Mouse (Mus musculus) limb, embryonic 10.5 days (tissue): ENCODE measurements around the gene Ddah2. TPM values are rescaled to one million over a fixed set of nuclear protein-coding genes. Genes with fewer than 3 reads are reported as not detected.

Experiments
- DNase-seq: peaks from one replicate; pipeline ENCODE4 v3.0.0-alpha.2; 2017; ENCODE audit warnings: low spot score
- H3K27ac ChIP-seq: fragments of 300-500 bp; sonication (generic); 2 replicates; pipeline ENCODE4 v1.5.1; 2016; ENCODE audit warnings: mild to moderate bottlenecking
- H3K27me3 ChIP-seq: fragments of 300-500 bp; sonication (generic); 2 replicates; pipeline ENCODE4 v1.6.1; 2016; ENCODE audit warnings: low read depth, mild to moderate bottlenecking; ENCODE audit not compliant: poor library complexity, severe bottlenecking
- H3K36me3 ChIP-seq: fragments of 300-500 bp; sonication (generic); 2 replicates; pipeline ENCODE4 v1.6.1; 2016; ENCODE audit warnings: mild to moderate bottlenecking, moderate library complexity
- H3K4me1 ChIP-seq: fragments of 300-500 bp; sonication (generic); 2 replicates; pipeline ENCODE4 v1.6.1; 2016
- H3K4me3 ChIP-seq: fragments of 300-500 bp; sonication (generic); 2 replicates; pipeline ENCODE4 v1.5.1; 2016; ENCODE audit warnings: mild to moderate bottlenecking, moderate library complexity
- H3K9me3 ChIP-seq: fragments of 300-500 bp; sonication (generic); replicated peaks from 2 replicates; pipeline ENCODE4 v1.6.1; 2016; ENCODE audit warnings: mild to moderate bottlenecking
- WGBS: fragments of 180-500 bp; shearing (Covaris S2); methylation state at CpG from one replicate; pipeline ENCODE4 v1.1.7; 2016; 5-methylcytosine and 5-hydroxymethylcytosine counted together
- polyA plus RNA-seq: library from polyadenylated mRNA; unstranded; fragments of >200 nt; fragmentation: Nextera tagmentation; extraction: Ambion mirVana; gene quantifications from 2 replicates; pipeline ENCODE4 v1.2.1, GENCODE M21; 2016

The Ddah2 gene
- polyA plus RNA-seq, 1 experiment from 2014 or later = 568 TPM

- peak; percentile 95 for DNase-seq
- Histone ChIP-seq H3K4me1 (peaks cover 35% of the 10 kb centered on the region), H3K36me3 (peaks cover 21% of the 10 kb centered on the region), H3K27ac (peak overlapping the region; percentile 71), H3K9me3 (no peaks in the 10 kb centered on the region), H3K4me3 (peak overlapping the region; percentile 30), H3K27me3 (no peaks in the 10 kb centered on the region)
- WGBS = 19% methylated on average over 17 of the region's 17 CpGs
These were observed 37.5 kb upstream of the Ddah2 start for GRCm38 (mm10) chr17:35021163-35021808.

DNA sequence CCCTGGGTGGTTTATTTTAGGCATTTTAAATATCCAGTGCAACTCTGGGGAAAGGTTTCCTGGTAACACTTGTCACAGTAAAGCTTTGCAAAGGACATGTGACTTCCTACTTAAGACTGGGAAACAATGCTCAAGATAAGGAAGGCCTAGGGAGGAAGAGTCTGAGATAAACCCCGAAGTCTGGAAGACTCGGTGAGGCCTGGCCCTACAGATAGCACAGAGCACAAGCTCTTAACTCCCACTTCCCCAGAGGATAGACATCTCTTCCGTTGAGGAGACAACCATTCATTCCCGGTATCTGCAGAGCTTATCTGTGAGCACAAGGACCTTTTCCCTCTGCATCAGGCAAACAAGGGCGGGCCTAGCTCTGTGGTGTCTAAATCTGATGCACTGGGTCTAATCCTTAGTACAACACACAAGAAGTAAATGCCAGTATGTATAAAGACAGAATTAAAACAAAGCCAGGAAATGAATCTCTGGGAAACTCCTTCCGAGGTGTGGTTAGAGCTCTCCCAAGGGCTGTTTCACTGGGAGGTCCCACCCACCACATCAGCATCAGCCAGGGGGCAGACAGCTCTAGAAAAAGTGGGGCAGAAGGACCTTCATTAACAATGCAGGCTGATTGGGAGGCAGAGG is 36.9 kb upstream of the Ddah2 start:
- H3K27ac ChIP-seq = 0 out of 2 replicates have a peak overlapping the region, but pooled peaks have one; percentile 21
- no peak overlapping the region; the same call in 1 of the 2 replicates for H3K4me3 ChIP-seq
- H3K4me1 ChIP-seq = peaks cover 39% of the 10 kb centered on the region
- H3K9me3 ChIP-seq = no peaks in the 10 kb centered on the region
- H3K36me3 ChIP-seq = peaks cover 15% of the 10 kb centered on the region
- 76% methylated on average over 6 of the region's 6 CpGs for WGBS
- H3K27me3 ChIP-seq = no peaks in the 10 kb centered on the region
- DNase-seq = peak; percentile 27

GRCm38 (mm10) chr17:35022541-35023060 is 36.2 kb upstream of the Ddah2 start:
- H3K27ac ChIP-seq = peak overlapping the region; percentile 21; the same call in 1 of the 2 replicates
- H3K4me1 ChIP-seq = peaks cover 45% of the 10 kb centered on the region
- H3K4me3 ChIP-seq = no peak overlapping the region
- 96% methylated on average over 8 of the region's 8 CpGs for WGBS
- peak; percentile 28 for DNase-seq
- no peaks in the 10 kb centered on the region for H3K27me3 ChIP-seq
- no peaks in the 10 kb centered on the region for H3K9me3 ChIP-seq
- peaks cover 8% of the 10 kb centered on the region for H3K36me3 ChIP-seq

GRCm38 (mm10) chr17:35023221-35023620 is 35.6 kb upstream of the Ddah2 start:
- Histone ChIP-seq H3K9me3 (no peaks in the 10 kb centered on the region), H3K36me3 (peaks cover 3% of the 10 kb centered on the region), H3K27ac (peak overlapping the region; percentile 69; the same call in 1 of the 2 replicates), H3K4me1 (peaks cover 46% of the 10 kb centered on the region), H3K4me3 (no peak overlapping the region), H3K27me3 (no peaks in the 10 kb centered on the region)
- 83% methylated on average over 5 of the region's 5 CpGs for WGBS
- DNase-seq = no peak

DNA sequence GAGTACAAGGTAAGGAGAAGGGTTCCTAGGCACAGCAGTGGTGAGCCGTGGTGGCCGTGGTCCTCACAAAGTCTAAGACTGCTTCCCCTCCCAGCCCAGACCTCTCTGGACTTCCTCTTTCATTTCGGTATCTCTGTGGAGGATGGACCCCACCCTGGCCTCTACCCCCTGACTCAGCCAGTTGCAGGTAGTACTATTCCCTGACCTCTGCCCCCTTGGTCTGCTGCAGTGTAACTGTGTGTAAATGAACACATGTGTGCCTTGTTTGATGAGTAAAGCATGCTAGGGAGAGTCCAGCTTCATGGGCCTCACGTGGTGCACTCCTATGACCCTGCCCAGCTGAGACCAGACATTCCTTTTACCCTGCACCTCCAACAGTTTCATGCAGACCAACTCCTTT is 35.1 kb upstream of the Ddah2 start:
- Histone ChIP-seq H3K36me3 (no peaks in the 10 kb centered on the region), H3K27ac (peak overlapping the region; percentile 69), H3K4me3 (0 out of 2 replicates have a peak overlapping the region, but pooled peaks have one; percentile 4), H3K27me3 (no peaks in the 10 kb centered on the region), H3K9me3 (no peaks in the 10 kb centered on the region), H3K4me1 (peaks cover 46% of the 10 kb centered on the region)
- 78% methylated on average over 4 of the region's 4 CpGs for WGBS
- peak; percentile 29 for DNase-seq

DNA sequence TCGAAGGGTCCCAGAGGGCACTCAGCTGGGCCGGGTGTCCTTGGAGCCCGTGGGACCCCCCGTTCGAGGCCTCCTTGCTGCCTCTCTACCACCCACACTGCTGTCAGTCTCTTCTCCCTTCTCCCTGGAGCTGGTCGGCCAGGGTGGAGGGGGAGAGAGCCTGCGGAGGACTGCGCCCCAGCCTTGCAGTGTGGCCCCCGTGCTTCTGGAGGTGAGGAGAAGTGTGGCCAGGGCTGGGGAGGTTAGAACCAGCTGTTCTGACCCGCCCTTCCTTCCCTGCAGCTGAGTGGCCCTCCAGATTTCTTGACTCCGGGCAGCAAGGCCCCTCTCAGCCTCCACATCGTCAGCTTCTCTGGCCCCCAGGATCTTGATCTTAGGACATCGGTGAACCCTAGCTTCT is 34.6 kb upstream of the Ddah2 start:
- H3K27me3 ChIP-seq = no peaks in the 10 kb centered on the region
- H3K36me3 ChIP-seq = no peaks in the 10 kb centered on the region
- peak; percentile 28 for DNase-seq
- H3K9me3 ChIP-seq = no peaks in the 10 kb centered on the region
- peaks cover 51% of the 10 kb centered on the region for H3K4me1 ChIP-seq
- H3K4me3 ChIP-seq = no peak overlapping the region
- 73% methylated on average over 13 of the region's 13 CpGs for WGBS
- peak overlapping the region; percentile 69 for H3K27ac ChIP-seq

DNA sequence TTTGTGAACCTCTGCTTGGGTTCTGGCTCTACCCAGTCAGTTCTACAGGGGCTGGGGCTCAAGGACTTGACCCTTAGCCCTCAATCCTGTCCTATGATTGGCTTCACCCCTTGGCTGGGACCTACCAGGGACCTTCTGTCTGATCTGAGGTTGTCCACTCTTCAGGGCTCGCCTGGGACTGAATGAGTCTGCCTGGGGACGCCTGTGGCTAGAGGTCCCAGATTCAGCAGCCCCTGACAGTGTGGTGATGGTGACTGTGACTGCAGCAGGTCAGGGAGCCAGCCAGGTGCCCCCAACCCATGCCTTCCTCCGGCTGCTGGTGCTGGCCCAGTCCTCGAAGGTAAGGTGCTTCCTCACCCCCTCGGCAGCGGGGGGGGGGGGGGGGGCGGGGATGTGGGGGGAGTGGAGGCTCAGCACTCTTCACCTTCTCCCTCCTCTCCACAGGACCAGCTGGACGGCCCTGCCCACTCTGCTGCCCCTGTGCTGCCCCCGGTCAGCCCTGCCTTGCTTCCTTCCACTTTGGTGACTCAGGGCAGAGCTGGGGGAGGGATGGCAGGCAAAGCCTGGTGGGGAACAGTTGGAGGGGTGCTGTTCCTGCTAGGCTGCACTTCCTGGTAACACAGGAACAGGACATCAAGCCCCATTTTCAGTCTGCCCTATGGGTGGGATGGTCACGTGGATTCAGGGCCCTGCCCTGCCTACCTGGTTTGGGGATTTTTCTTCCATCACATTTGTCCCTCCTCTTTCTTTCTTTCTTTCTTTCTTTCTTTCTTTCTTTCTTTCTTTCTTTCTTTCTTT is 33.9 kb upstream of the Ddah2 start:
- Histone ChIP-seq H3K27me3 (no peaks in the 10 kb centered on the region), H3K36me3 (no peaks in the 10 kb centered on the region), H3K27ac (peak overlapping the region; percentile 69), H3K4me1 (peaks cover 58% of the 10 kb centered on the region), H3K4me3 (no peak overlapping the region), H3K9me3 (no peaks in the 10 kb centered on the region)
- WGBS = 64% methylated on average over 10 of the region's 10 CpGs
- DNase-seq = no peak

GRCm38 (mm10) chr17:35026206-35026605 is 32.6 kb upstream of the Ddah2 start:
- H3K27ac ChIP-seq = 0 out of 2 replicates have a peak overlapping the region, but pooled peaks have one; percentile 71
- H3K27me3 ChIP-seq = peaks cover 3% of the 10 kb centered on the region; the same call in 1 of the 2 replicates
- WGBS = 88% methylated on average over 5 of the region's 5 CpGs
- DNase-seq = peak; percentile 29
- no peak overlapping the region for H3K4me3 ChIP-seq
- peaks cover 63% of the 10 kb centered on the region for H3K4me1 ChIP-seq
- no peaks in the 10 kb centered on the region for H3K9me3 ChIP-seq
- H3K36me3 ChIP-seq = no peaks in the 10 kb centered on the region

- Histone ChIP-seq H3K9me3 (no peaks in the 10 kb centered on the region), H3K36me3 (no peaks in the 10 kb centered on the region), H3K27ac (peak within 1 kb of the TSS; percentile 71), H3K4me3 (peak within 1 kb of the TSS; percentile 11; the same call in 1 of the 2 replicates), H3K27me3 (peaks cover 4% of the 10 kb centered on the region; the same call in 1 of the 2 replicates), H3K4me1 (peaks cover 53% of the 10 kb centered on the region)
- 44% methylated on average over 13 of the region's 13 CpGs for WGBS
- peak; percentile 46 for DNase-seq
These were observed 31.4 kb upstream of the Ddah2 start, which contains the start of gene Sapcd1 for GRCm38 (mm10) chr17:35027277-35028068. Sapcd1 (minus strand) TSS chr17:35028016.

GRCm38 (mm10) chr17:35028315-35028714 is 30.5 kb upstream of the Ddah2 start:
- peaks cover 4% of the 10 kb centered on the region; the same call in 1 of the 2 replicates for H3K27me3 ChIP-seq
- 85% methylated on average over 2 of the region's 2 CpGs for WGBS
- no peaks in the 10 kb centered on the region for H3K9me3 ChIP-seq
- no peak overlapping the region for H3K4me3 ChIP-seq
- H3K36me3 ChIP-seq = no peaks in the 10 kb centered on the region
- H3K4me1 ChIP-seq = peaks cover 51% of the 10 kb centered on the region
- DNase-seq = no peak
- H3K27ac ChIP-seq = no peak overlapping the region

GRCm38 (mm10) chr17:35029691-35030532 is 28.9 kb upstream of the Ddah2 start:
- Histone ChIP-seq H3K27ac (0 out of 2 replicates have a peak overlapping the region, but pooled peaks have one; percentile 9), H3K36me3 (no peaks in the 10 kb centered on the region), H3K4me3 (0 out of 2 replicates have a peak overlapping the region, but pooled peaks have one; percentile 3), H3K27me3 (peaks cover 4% of the 10 kb centered on the region; the same call in 1 of the 2 replicates), H3K9me3 (no peaks in the 10 kb centered on the region), H3K4me1 (peaks cover 35% of the 10 kb centered on the region)
- peak; percentile 43 for DNase-seq
- 38% methylated on average over 19 of the region's 19 CpGs for WGBS
